Mouse (Mus musculus): Measurements from ENCODE around the gene Rgsl1. TPM values are rescaled to one million over a fixed set of nuclear protein-coding genes. Genes with fewer than 3 reads are reported as not detected.
"Not testable (repeated sequence)": the region's sequence is repeated elsewhere in the genome, so short reads cannot be mapped to it uniquely, and the experiment has no call there.

Gene Rgsl1
- polyA plus RNA-seq, 1 experiment from 2014 or later = 4.4 TPM

DNA sequence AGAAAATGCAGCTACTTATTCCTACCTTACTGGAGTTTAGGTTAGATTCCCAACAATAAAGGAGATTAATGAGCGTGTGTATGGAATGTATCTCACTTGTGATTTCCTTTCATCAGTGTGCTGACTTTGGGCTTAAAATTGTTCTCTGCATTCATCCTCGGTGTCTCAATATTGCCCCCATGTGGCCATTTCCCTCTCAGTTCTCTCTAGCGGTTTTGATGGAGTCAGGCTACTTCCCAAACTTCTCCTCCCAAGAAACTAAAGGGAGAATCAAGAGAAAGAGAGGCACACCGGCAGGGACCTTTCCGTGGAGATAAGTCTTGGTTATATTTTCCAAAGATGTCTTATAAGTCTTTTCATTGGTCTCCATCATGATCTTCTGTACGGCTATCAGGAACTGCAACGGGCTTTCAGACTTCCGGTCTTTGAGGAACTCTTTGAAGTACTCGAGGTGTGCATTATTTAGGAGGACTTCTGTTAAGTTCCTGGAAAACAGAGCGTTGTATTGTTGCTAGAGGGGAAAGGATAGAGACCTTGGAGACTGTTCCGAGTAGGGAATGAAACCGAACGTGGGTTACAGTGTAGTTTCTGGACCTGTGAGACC lies 36.5 kb downstream of the Rgsl1 start:
- Histone ChIP-seq H3K27ac (0 out of 2 replicates have a peak overlapping the region, but pooled peaks have one; percentile 1), H3K36me3 (ENCODE audit: inconsistent target) (no peaks in the 10 kb centered on the region), H3K4me3 (ENCODE audit: inconsistent target) (peak overlapping the region; percentile 5; the same call in 1 of the 2 replicates), H3K79me2 (ENCODE audit: inconsistent target) (no peaks in the 10 kb centered on the region)
- WGBS (ENCODE audit: missing documents) = 13% methylated on average over 13 of the region's 13 CpGs

GRCm38 (mm10) chr1:153803530-153803929 lies 40.4 kb downstream of the Rgsl1 start:
- Histone ChIP-seq H3K79me2 (ENCODE audit: inconsistent target) (no peaks in the 10 kb centered on the region), H3K36me3 (ENCODE audit: inconsistent target) (no peaks in the 10 kb centered on the region), H3K27ac (peak overlapping the region; percentile 99), H3K4me3 (ENCODE audit: inconsistent target) (no peak overlapping the region)
- 9% methylated on average over 8 of the region's 8 CpGs for WGBS (ENCODE audit: missing documents)

GRCm38 (mm10) chr1:153802691-153803090 lies 41.3 kb downstream of the Rgsl1 start:
- WGBS (ENCODE audit: missing documents) = 17% methylated on average over 7 of the region's 7 CpGs
- Histone ChIP-seq H3K4me3 (ENCODE audit: inconsistent target) (no peak overlapping the region), H3K79me2 (ENCODE audit: inconsistent target) (no peaks in the 10 kb centered on the region), H3K36me3 (ENCODE audit: inconsistent target) (no peaks in the 10 kb centered on the region), H3K27ac (peak overlapping the region; percentile 99)

- WGBS (ENCODE audit: missing documents) = 72% methylated on average over 3 of the region's 3 CpGs
- no peak overlapping the region for H3K4me3 ChIP-seq (ENCODE audit: inconsistent target)
- no peaks in the 10 kb centered on the region for H3K79me2 ChIP-seq (ENCODE audit: inconsistent target)
- no peaks in the 10 kb centered on the region for H3K36me3 ChIP-seq (ENCODE audit: inconsistent target)
- H3K27ac ChIP-seq = no peak overlapping the region
Measured at GRCm38 (mm10) chr1:153794241-153794640, 49.7 kb downstream of the Rgsl1 start.

- Histone ChIP-seq H3K27ac (peak overlapping the region; percentile 54), H3K79me2 (ENCODE audit: inconsistent target) (no peaks in the 10 kb centered on the region)
- 8% methylated on average over 2 of the region's 2 CpGs for WGBS (ENCODE audit: missing documents)
Measured at GRCm38 (mm10) chr1:153790708-153791107, 53.2 kb downstream of the Rgsl1 start.

DNA sequence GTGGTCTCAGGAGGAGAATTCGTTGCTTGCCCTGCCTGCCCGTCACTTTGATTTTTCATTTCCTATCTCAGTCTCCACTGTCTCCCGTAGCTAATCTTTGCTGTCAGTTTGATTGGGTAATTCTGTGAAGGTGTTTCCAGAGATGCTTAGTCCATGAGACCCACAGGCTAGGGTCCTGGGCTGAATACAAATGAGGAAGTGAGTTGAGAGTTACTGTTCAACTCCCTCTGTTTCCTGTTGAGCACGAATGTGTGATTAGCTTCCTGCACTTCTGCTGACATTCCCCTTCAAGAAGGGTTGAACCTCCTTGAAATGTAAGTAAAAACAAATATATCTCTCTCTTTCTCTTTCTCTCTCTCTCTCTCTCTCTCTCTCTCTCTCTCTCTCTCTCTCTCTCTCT lies 58.3 kb downstream of the Rgsl1 start:
- peak overlapping the region; percentile 76 for H3K27ac ChIP-seq
- no peaks in the 10 kb centered on the region for H3K79me2 ChIP-seq (ENCODE audit: inconsistent target)
- WGBS (ENCODE audit: missing documents) = 30% methylated on average over 3 of the region's 4 CpGs
- no peaks in the 10 kb centered on the region for H3K36me3 ChIP-seq (ENCODE audit: inconsistent target)
- H3K4me3 ChIP-seq (ENCODE audit: inconsistent target) = no peak overlapping the region; the same call in 1 of the 2 replicates

More at GRCm38 (mm10) chr1:153790708-153791107, 53.2 kb downstream of the Rgsl1 start:
- no peaks in the 10 kb centered on the region for H3K36me3 ChIP-seq (ENCODE audit: inconsistent target)
- H3K4me3 ChIP-seq (ENCODE audit: inconsistent target) = no peak overlapping the region

DNA sequence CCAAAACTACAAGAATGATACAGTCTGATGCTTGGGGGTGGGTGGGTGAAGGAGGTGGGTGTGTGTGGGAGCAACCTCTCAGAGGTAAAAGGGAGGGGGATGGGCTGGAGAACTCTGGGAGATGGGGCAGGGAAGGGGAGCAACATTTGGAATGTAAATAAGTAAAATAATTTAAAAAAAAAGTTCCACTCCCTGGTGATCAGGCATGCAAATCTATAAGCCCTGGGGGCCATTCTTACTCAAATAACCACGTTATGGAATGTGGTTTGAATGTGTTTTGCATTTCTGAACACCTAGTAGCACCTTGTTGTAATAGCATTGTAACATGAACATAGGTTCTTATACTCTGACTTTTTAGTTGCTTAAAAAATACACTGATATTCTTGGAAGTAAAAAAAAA lies 60.6 kb downstream of the Rgsl1 start:
- Histone ChIP-seq H3K79me2 (ENCODE audit: inconsistent target) (no peaks in the 10 kb centered on the region), H3K36me3 (ENCODE audit: inconsistent target) (no peaks in the 10 kb centered on the region), H3K27ac (no peak overlapping the region), H3K4me3 (ENCODE audit: inconsistent target) (no peak overlapping the region)
- WGBS (ENCODE audit: missing documents) = 94% methylated on average over 1 of the region's 1 CpGs

GRCm38 (mm10) chr1:153778205-153778604 lies 65.7 kb downstream of the Rgsl1 start:
- Histone ChIP-seq H3K4me3 (ENCODE audit: inconsistent target) (no peak overlapping the region), H3K79me2 (ENCODE audit: inconsistent target) (no peaks in the 10 kb centered on the region), H3K27ac (no peak overlapping the region), H3K36me3 (ENCODE audit: inconsistent target) (no peaks in the 10 kb centered on the region)
- WGBS (ENCODE audit: missing documents) = 75% methylated on average over 10 of the region's 10 CpGs

GRCm38 (mm10) chr1:153776257-153776656 lies 67.7 kb downstream of the Rgsl1 start:
- no peak overlapping the region for H3K4me3 ChIP-seq (ENCODE audit: inconsistent target)
- 89% methylated on average over 7 of the region's 7 CpGs for WGBS (ENCODE audit: missing documents)
- no peak overlapping the region for H3K27ac ChIP-seq
- H3K79me2 ChIP-seq (ENCODE audit: inconsistent target) = no peaks in the 10 kb centered on the region
- H3K36me3 ChIP-seq (ENCODE audit: inconsistent target) = no peaks in the 10 kb centered on the region

DNA sequence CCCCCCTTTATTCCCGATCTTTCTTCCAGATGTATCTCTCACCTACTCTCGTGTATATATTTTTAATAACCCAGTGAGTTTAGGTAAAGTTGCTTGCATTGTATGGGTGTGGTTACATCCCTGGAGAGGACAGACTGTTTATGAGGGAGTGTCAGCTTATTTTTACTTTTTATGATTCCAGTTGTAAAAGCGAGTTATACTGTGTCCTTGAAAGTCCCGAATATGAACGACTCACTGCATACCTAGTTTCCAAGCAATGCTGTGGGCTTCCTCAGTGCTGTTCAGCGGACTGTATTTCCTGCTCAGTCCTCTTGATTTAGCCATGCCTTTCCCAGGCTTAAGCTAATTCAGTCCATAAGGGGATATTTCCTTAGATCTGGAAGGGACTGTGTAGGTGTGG lies 68.8 kb downstream of the Rgsl1 start:
- no peaks in the 10 kb centered on the region for H3K36me3 ChIP-seq (ENCODE audit: inconsistent target)
- no peak overlapping the region for H3K4me3 ChIP-seq (ENCODE audit: inconsistent target)
- 93% methylated on average over 6 of the region's 6 CpGs for WGBS (ENCODE audit: missing documents)
- H3K79me2 ChIP-seq (ENCODE audit: inconsistent target) = no peaks in the 10 kb centered on the region
- H3K27ac ChIP-seq = no peak overlapping the region

DNA sequence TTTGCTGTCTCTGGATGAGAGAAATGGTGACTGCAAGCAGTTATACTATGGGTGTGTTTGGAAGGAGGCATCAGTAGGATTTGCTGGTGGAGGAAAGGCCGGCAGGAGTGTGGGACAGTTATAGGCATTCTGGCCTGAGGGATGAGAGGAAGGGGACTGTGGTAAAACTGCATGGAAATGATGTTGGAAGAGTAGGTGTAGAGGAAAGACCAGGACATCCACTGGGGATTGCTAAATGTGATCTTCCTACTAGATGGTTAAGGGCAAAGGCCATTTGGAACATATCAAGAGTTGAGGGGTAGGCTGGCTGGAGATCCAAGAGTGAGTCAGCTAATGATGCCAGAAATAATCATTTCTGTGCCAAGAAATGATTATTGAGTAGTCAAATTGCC lies 73.2 kb downstream of the Rgsl1 start:
- Histone ChIP-seq H3K27ac (no peak overlapping the region), H3K79me2 (ENCODE audit: inconsistent target) (no peaks in the 10 kb centered on the region), H3K36me3 (ENCODE audit: inconsistent target) (no peaks in the 10 kb centered on the region), H3K4me3 (ENCODE audit: inconsistent target) (no peak overlapping the region)
- 100% methylated on average over 1 of the region's 1 CpGs for WGBS (ENCODE audit: missing documents)

GRCm38 (mm10) chr1:153769998-153770775 lies 73.8 kb downstream of the Rgsl1 start:
- Histone ChIP-seq H3K79me2 (ENCODE audit: inconsistent target) (no peaks in the 10 kb centered on the region), H3K36me3 (ENCODE audit: inconsistent target) (no peaks in the 10 kb centered on the region), H3K4me3 (ENCODE audit: inconsistent target) (no peak overlapping the region), H3K27ac (no peak overlapping the region)
- WGBS (ENCODE audit: missing documents) = 94% methylated on average over 10 of the region's 10 CpGs

DNA sequence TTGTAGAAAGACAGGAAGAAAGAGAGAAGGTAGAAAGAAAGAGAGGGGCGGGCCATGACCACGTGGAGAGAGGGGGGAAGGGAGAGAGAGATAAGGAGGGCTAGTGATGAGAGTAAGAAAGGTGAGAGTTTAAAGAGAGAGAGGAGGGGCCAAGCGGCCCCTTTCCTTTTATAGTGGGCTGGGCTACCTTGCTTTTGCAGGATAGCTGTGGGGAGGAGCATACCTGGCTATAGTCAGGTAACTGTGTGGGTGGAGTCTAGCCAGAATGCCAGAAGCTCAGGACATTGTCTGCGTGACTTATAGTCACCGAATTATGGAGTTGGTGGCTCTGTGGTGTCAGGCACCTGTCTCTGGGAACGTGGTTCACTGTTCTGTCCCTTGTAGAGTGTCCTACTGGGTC lies 74.4 kb downstream of the Rgsl1 start:
- not testable (repeated sequence) for H3K79me2 ChIP-seq (ENCODE audit: inconsistent target); H3K4me3 ChIP-seq (ENCODE audit: inconsistent target); H3K27ac ChIP-seq; H3K36me3 ChIP-seq (ENCODE audit: inconsistent target)
- 83% methylated on average over 6 of the region's 6 CpGs for WGBS (ENCODE audit: missing documents)

DNA sequence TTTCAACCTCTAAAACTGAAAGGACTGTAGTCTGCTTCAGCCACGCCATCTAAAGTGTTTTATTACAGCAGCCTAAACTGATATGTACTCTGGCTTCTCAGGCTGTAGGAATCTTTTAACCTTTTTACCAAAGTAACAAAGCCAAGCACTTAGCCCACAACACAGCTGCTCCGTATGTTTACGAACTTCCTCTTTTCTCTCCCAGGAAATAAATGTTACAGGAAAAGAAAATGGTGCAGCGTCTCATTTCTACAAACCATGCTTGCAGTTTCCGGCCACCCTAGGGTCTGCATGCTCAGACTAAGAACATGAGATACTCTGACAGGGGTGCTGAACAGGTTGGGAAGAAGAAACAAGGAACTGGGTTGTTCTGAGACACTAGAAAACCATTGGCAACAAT lies 75.5 kb downstream of the Rgsl1 start:
- H3K4me3 ChIP-seq (ENCODE audit: inconsistent target) = no peak overlapping the region
- WGBS (ENCODE audit: missing documents) = 20% methylated on average over 5 of the region's 5 CpGs
- H3K27ac ChIP-seq = peak overlapping the region; percentile 66
- H3K79me2 ChIP-seq (ENCODE audit: inconsistent target) = no peaks in the 10 kb centered on the region
- no peaks in the 10 kb centered on the region for H3K36me3 ChIP-seq (ENCODE audit: inconsistent target)

DNA sequence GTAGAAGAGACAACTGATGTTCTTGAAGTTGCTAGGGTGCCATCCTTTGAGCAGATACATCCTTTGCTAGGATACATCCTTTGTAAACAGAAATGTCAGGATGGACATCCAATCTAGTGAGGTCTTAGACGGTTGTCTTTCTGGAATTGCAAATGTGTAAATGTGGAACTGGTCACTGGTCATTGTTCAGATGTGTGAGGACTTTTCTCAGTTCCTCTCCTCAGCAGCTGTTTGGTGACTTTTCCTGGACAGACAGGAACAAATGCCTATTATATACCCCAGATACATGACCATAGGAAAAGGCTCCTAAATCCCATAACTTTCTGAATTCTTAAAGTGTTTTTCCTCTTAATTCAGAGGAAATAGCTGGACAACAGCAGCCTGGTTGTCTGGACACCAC lies 76.7 kb downstream of the Rgsl1 start:
- Histone ChIP-seq H3K79me2 (ENCODE audit: inconsistent target) (no peaks in the 10 kb centered on the region), H3K4me3 (ENCODE audit: inconsistent target) (no peak overlapping the region), H3K36me3 (ENCODE audit: inconsistent target) (peaks cover 4% of the 10 kb centered on the region), H3K27ac (peak overlapping the region; percentile 66)
- WGBS (ENCODE audit: missing documents) = 13% methylated on average over 1 of the region's 1 CpGs
